Mouse (Mus musculus): ENCODE results near the gene Vwa5b1. TPM values are rescaled to one million over a fixed set of nuclear protein-coding genes. Genes with fewer than 3 reads are reported as not detected.

Gene Vwa5b1
- total RNA-seq, 2 experiments from 2014 or later = 4.5 to 7.0 TPM

GRCm38 (mm10) chr4:138543177-138543576 is 92.5 kb downstream of the Vwa5b1 start:
- peak; percentile 73 to 93 for DNase-seq (ENCODE audit: low spot score in 2 of 2)
- intact Hi-C loops (cut with DNase I) = loop anchor here (1.0 to 5.0 kb wide), 2 partner anchors 18 to 36 kb away; no protein-coding TSS in a partner anchor

DNA sequence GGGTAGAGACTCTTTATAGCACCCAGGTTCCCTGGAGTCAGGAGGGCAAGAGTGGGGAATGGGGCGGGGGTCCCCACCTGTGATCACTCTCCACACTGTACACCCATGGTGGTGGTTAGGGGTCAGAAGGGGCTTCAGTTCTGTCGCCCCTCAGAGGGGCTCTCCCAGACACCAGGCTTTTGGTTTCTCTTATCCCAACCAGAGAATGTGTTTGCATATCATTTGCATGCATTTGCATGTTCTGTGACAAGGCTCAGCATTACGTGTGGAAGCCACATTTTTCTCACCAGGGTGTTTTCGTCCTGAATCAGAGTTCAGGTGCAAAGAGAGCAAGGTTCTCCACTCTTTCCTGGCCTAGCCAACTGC is 97.6 kb downstream of the Vwa5b1 start:
- peak in 1 of 2 experiments; percentile 59 for DNase-seq (ENCODE audit: low spot score in 2 of 2)
- intact Hi-C loops (cut with DNase I) = no loop called here

DNA sequence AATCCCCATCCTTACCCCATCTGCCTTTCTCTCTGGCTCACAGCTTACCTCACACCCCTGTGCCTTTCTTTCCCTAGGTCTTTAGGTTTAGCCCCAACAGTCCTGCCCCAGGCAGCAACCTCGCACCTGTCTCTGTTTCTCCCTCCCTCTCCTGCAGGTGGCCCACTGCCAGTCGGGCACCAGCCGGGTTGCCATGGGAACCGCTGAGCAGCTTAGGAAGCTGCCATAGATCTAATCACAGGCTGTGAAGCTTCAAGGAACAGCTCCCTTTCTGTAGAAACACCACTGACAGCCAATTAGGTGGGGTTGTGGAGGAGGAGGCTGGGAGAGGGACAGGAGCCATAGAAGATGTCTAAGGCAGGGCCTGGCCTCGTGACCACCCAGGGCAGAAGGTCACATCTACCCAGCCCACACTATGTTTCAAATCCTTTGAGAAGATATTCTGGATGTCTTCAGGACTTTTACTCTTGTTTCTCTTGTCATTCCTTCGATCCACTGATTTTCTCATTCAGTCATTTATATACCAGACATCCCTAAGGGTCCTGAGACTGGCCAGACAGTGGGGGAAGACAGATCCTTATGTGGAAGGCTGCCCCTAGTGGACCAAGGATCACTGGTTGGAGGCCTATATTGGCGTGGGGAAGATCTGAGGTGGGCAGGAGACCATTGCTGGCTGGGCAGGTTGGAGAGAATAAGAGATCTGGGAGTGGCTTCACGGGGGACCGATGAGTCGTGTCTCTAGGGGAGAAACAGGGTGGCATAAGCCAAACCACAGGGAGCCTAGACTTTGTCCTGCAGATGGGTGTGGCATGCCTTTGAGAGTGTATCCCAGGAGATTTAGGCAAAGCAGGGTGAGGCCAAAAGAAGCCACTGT is 98.2 kb downstream of the Vwa5b1 start:
- DNase-seq (ENCODE audit: low spot score in 2 of 2) = peak; percentile 83 to 92
- intact Hi-C loops (cut with DNase I) = no loop called here

DNA sequence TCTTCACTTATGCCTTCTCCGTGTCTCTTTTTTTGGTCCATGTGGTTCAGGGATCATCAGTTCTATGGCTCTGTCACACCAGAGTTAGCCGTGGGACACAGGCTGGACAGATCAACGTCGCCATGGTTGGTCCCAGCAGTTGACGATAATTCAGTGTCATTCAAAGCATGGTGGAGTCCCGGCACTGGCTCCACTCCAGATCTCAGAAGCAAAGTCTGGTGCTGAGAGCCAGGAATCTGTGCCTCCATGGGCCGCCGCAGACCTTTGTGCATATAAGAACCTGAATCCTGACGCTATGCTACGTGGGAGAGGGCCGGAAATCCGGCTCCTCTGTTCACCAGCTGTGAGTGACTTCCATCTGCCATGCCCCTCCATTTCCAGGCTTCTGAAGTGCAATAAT is 100.1 kb downstream of the Vwa5b1 start:
- no peak for DNase-seq (ENCODE audit: low spot score in 2 of 2)
- intact Hi-C loops (cut with DNase I) = no loop called here

DNA sequence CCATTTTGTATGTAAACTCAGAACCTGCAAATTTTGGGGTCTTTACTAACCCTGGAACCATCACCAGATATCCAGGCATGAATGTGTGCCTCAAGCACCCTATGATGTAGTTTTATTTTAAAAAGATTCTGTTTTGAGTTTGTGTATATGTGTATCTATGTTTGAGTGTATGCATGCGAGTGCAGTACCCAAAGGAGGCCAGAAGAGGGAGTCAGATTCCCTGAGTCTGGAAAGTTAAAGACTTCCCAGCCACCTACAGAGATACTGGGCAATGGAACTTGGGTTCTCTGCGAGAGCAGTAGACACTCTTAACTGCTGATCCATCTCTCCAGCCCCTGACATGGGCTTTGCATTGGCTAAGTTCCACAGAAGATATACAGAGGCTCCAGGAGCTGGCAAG is 101.8 kb downstream of the Vwa5b1 start:
- no peak for DNase-seq (ENCODE audit: low spot score in 2 of 2)
- intact Hi-C loops (cut with DNase I) = no loop called here

DNA sequence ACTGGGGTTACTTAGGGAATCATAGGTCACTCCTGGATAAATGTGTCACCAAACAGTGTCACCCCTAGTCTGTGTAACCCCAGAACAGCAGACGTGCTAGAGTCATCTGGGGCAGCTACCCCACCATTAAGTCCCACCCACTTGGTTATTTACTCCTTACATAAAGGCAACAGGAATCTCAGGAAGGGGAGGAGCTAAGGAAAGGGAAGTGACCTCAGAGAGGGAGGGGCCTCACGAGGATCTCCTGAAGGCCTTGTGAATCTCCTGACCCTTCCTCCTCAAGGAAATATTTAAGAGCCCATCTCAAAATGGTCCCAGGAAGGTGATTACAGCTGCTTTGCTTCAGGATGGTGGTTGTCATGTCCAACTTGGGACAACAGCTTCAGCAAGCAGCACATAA is 103.9 kb downstream of the Vwa5b1 start:
- intact Hi-C loops (cut with DNase I) = no loop called here
- no peak for DNase-seq (ENCODE audit: low spot score in 2 of 2)

- peak in 1 of 2 experiments; percentile 81 for DNase-seq (ENCODE audit: low spot score in 2 of 2)
- intact Hi-C loops (cut with DNase I) = no loop called here
Measured at GRCm38 (mm10) chr4:138530011-138530410, 105.7 kb downstream of the Vwa5b1 start.

DNA sequence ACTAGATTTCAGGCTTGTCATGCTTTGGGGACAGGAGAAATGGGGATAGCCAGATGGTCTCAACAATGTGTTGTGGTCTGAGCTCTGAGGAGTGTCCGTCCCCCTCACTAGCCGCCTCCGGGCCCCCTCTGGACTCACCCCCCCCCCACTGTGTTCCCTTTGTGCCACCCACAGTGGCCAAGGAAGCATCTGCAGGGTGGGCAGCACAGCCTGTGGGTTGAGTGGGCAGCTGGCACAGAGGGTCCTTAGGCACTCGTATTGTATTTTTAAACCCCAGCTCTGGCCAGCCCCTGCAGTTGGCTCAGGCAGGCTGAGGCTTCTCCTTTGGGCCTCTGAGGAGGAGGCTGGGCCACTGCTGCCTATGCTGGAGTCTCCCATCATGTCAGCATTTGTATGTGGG is 110.0 kb downstream of the Vwa5b1 start:
- intact Hi-C loops (cut with DNase I) = loop anchor here (1.0 to 2.0 kb wide), 4 partner anchors 18 to 28 kb away; no protein-coding TSS in a partner anchor
- peak in 1 of 2 experiments; percentile 88 for DNase-seq (ENCODE audit: low spot score in 2 of 2)

DNA sequence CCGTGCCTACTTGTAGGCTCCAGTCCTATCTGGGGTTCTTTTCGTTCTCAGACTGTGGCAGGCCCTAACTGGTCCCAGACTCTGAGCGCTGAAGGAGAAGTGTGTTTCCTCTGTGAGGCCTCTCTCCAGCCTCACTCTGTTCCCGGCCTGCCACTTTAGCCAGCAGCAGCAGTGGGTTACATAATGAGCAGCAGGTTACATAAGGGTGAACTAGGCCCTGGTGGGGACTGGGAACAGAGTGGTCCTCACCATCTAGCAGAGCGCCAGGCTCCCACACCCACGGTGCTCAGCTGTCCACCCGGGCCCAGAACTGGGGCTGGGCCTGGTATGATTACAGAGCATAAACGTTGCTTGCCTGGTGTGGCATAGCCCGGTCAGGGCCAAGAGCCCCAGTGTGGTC is 110.9 kb downstream of the Vwa5b1 start:
- peak in 1 of 2 experiments; percentile 76 for DNase-seq (ENCODE audit: low spot score in 2 of 2)
- intact Hi-C loops (cut with DNase I) = loop anchor here (1.0 to 2.0 kb wide), 4 partner anchors 19 to 29 kb away; no protein-coding TSS in a partner anchor

DNA sequence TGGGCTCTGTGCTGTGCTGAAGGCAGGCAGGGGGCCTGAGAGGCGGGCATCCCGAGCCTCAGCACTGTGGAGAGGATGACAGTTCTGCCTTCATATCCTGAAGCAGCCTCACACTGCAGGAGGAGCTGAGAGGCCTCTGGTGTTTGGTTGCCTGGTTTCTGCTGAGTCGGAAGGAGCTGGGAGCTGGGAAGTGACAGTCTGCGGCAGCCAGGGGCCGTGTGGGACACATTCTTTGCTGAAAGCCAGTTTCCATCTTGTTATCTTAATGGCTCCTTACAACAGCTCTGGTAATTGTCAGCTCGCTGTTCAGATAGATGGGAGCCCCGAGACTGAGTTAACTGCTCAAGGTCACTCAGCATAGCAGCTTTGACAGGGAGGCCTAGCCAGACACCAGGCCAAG is 111.9 kb downstream of the Vwa5b1 start:
- intact Hi-C loops (cut with DNase I) = loop anchor here (2.0 kb wide), 1 partner anchor 19 kb away; no protein-coding TSS in a partner anchor

GRCm38 (mm10) chr4:138522296-138522695 is 113.4 kb downstream of the Vwa5b1 start:
- intact Hi-C loops (cut with DNase I) = no loop called here
- DNase-seq (ENCODE audit: low spot score in 2 of 2) = no peak

More for the DNA sequence above, 111.9 kb downstream of the Vwa5b1 start:
- no peak for DNase-seq (ENCODE audit: low spot score in 2 of 2)

DNA sequence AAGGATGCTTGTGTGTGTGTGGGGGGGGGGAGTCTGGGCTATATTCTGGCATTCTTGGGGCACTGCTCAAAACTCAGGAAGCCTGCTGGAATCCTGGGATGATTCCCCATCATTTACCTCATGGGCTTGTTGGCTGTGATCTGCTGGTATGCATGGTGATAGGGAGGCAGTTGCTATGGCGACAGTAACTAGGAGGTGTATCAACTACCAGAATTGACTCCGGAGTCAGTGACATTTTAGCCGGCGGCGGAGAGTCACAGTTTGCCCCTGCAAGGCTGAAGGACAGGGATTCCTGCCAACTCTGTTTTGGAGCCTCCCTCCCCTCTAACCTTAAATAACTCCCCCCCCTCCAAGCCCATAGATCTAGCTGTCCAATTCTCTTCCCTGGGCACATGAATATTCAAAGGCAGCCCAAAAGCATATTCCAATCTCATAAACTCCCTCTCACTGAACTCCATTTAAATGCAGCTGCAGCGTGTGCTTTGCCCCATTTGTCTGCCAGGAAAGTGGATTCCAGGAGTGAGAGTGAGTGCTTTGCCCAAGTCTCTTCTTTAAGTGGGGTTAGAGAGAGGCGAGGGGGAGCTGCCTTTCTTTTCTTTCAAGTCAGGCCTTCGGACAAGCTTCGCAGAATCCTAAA is 118.4 kb downstream of the Vwa5b1 start:
- intact Hi-C loops (cut with DNase I) = no loop called here
- DNase-seq (ENCODE audit: low spot score in 2 of 2) = peak in 1 of 2 experiments; percentile 91

DNA sequence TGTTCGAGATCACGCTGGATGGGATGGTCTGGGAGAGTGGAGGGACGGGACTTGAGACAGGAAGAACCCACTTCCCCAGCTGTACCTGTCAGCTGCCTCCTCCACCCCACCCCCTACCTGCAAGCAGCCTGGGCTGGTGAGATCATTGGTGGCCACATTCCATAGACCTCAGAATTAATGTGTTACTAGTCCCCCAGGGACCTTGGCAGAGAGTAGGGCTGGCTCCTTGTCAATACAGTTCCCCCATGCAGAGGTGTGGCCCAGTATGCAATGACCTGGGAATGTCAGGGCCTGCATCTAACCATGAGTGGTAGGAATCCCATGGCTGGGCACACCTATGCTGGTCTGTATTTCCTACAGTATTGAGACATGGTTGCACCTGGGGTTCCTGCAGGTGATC is 119.2 kb downstream of the Vwa5b1 start:
- no peak for DNase-seq (ENCODE audit: low spot score in 2 of 2)
- intact Hi-C loops (cut with DNase I) = no loop called here

Other genes with a start within 250 kb of the Vwa5b1 start
- gene Fam43b, start 239.4 kb downstream of the Vwa5b1 start, total RNA-seq (2021) = 10 to 100 TPM; 27.8 to 34.8 TPM
- gene Mul1, start 201.2 kb downstream of the Vwa5b1 start, total RNA-seq (2021) = 10 to 100 TPM; 61.8 to 61.9 TPM
- gene Camk2n1, start 181.6 kb downstream of the Vwa5b1 start, total RNA-seq (2021) = 1,000 to 10,000 TPM; 1,251 to 1,365 TPM
- gene Pla2g2c, start 88.9 kb upstream of the Vwa5b1 start, total RNA-seq (2021) = under 1 TPM in 1 of 2 experiments, not detected in 1; 0.25 TPM
- gene Ubxn10, start 101.3 kb upstream of the Vwa5b1 start, total RNA-seq (2021) = 1 to 10 TPM in 1 of 2 experiments, under 1 TPM in 1; 0.98 to 1.5 TPM
- gene Pla2g2f, start 121.7 kb upstream of the Vwa5b1 start, total RNA-seq (2021) = not detected
- under 1 TPM; 0.28 to 0.48 TPM for gene Pla2g2d, start 139.9 kb upstream of the Vwa5b1 start, total RNA-seq (2021)
- 1 to 10 TPM; 7.0 to 7.9 TPM for gene Pla2g5, start 227.6 kb upstream of the Vwa5b1 start, total RNA-seq (2021)
- gene Gm13030, start 238.1 kb upstream of the Vwa5b1 start, total RNA-seq (2021) = not detected
- not detected for gene Pla2g2e, start 242.1 kb upstream of the Vwa5b1 start, total RNA-seq (2021)